Mouse (Mus musculus): ENCODE data around the gene Prrt2. TPM values are rescaled to one million over a fixed set of nuclear protein-coding genes. Genes with fewer than 3 reads are reported as not detected.
A peak's percentile ranks its signal among the peaks of the same experiment; 100 is the strongest.

The Prrt2 gene
- total and polyA plus RNA-seq, 2 experiments from 2014 or later: 0.23 TPM; not detected in 1

DNA sequence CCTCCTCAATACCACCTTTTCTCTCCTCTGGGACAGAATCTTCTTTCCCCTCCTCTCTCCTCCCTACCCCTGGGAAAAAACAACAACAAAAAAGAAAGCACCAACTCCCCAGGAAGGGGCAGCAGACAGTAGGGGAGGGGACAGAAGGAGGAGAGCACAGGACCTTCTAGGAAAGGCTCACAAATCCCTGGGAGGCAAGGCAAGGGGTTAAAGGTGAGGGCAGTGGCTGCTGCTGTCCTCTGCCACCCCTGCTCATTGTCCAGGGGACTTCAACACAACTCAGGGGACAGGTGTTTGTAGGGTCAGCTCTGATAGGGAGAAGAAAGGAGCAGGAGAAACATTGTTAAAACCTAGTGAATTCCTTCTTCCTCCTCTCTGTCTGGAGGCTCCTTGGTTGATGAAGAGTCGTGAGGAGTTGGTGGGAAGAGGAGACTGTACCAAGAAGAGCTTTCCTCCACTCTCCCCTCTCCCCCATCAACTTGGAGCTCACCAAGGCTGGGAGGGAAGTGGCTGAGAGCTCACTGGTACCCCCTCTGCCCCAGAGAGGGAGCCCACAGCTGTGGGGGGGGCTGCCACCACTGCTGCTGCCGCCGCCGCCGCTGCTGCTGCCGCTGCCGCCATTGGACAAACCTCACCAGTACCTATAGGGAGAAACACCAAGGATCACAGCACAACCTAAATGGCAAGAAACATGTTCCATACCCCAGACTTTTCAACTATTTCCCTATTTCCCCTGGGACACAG lies 1.7 kb upstream of the Prrt2 start:
- 83% methylated on average over 7 of the region's 7 CpGs for WGBS
- Histone ChIP-seq H3K27ac (ENCODE audit: low read depth) (no peak overlapping the region), H3K4me2 (ENCODE audit: low read depth, low read length) (0 out of 2 replicates have a peak overlapping the region, but pooled peaks have one; percentile 96), H3K36me3 (replicated peaks; ENCODE audit: control insufficient read depth, insufficient read depth, low read length) (peaks cover 27% of the 10 kb centered on the region), H3K9ac (replicated peaks; ENCODE audit: low read depth, low read length) (no peak overlapping the region), H3K4me1 (ENCODE audit: control insufficient read depth, insufficient read depth) (peaks cover 34% of the 10 kb centered on the region), H3K9me3 (replicated peaks; ENCODE audit: control insufficient read depth, low read length) (no peaks in the 10 kb centered on the region), H3K4me3 (ENCODE audit: low read depth, low read length) (no peak overlapping the region), H3K27me3 (ENCODE audit: control insufficient read depth, insufficient read depth, low read length) (no peaks in the 10 kb centered on the region)
- DNase-seq (ENCODE audit: low spot score) (no peak), ATAC-seq (ENCODE audit: insufficient read depth, low read depth) (no peak)
- no peak for TF ChIP-seq CTCF (IDR thresholded peaks at IDR 0.05; ENCODE audit: low read depth)
- no peak for TF ChIP-seq EP300 (IDR thresholded peaks at IDR 0.05; ENCODE audit: low read depth)

DNA sequence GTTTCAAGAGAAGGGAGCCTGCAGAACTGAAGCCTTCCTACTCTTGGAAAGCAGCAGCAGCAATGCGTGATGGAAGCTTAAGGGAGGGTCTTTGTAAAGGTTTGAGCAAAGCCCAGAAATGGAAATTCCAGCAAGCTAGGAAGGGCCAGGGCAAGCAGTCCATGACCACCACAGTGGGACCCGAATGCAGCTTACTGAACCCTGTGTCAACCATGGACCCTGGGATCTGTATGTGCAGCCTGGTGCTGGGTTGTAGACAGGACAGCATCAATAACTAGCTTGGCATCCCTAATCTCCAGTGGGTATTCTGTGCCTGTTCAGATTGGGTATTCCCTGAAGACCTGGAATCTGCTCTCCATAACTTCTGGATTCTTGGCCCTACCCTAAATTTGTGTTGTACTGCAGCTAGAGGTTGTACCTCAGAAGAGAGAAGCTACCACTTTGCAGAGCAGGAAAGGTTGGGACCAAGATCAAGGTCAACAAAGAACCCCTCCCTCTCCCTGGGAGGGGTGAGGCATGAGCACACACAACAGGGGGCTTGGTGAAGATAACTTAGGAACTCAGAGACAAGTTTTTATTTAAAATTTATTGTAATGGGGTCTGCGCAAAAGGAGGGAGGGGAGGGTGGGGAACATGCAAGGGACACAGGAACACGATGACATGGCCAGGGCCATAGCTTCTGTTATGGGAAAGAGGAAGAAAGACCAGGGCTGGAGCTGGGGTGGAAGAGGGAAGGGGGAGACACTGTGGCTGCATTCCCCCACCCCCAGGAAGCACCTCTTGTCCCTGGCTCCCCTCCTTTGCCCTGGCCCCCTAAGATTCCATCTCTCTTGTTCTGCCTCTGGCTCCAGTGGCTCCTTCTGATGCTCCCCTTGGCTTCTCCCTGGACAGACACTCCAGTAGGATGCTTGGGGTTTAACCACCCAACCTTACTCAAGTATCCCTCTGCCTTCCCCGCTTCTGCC lies 834 bp upstream of the Prrt2 start:
- no peak for ATAC-seq (ENCODE audit: insufficient read depth, low read depth)
- no peak for DNase-seq (ENCODE audit: low spot score)
- no peaks in the 10 kb centered on the region for H3K9me3 ChIP-seq (replicated peaks; ENCODE audit: control insufficient read depth, low read length)
- peak overlapping the region; percentile 46 for H3K4me3 ChIP-seq (ENCODE audit: low read depth, low read length)
- peak overlapping the region; percentile 78 for H3K4me2 ChIP-seq (ENCODE audit: low read depth, low read length)
- no peaks in the 10 kb centered on the region for H3K27me3 ChIP-seq (ENCODE audit: control insufficient read depth, insufficient read depth, low read length)
- H3K36me3 ChIP-seq (replicated peaks; ENCODE audit: control insufficient read depth, insufficient read depth, low read length): peaks cover 27% of the 10 kb centered on the region
- WGBS: 58% methylated on average over 5 of the region's 5 CpGs
- H3K9ac ChIP-seq (replicated peaks; ENCODE audit: low read depth, low read length): no peak overlapping the region
- H3K27ac ChIP-seq (ENCODE audit: low read depth): peak overlapping the region; percentile 9; the same call in 1 of the 2 replicates
- peaks cover 34% of the 10 kb centered on the region for H3K4me1 ChIP-seq (ENCODE audit: control insufficient read depth, insufficient read depth)
- TF ChIP-seq CTCF (IDR thresholded peaks at IDR 0.05; ENCODE audit: low read depth): no peak
- TF ChIP-seq EP300 (IDR thresholded peaks at IDR 0.05; ENCODE audit: low read depth): no peak

GRCm38 (mm10) chr7:127020491-127020890 lies 520 bp downstream of the Prrt2 start:
- DNase-seq (ENCODE audit: low spot score) (no peak), ATAC-seq (ENCODE audit: insufficient read depth, low read depth) (no peak)
- peaks cover 41% of the 10 kb centered on the region for H3K4me1 ChIP-seq (ENCODE audit: control insufficient read depth, insufficient read depth)
- WGBS: 36% methylated on average over 5 of the region's 5 CpGs
- H3K27ac ChIP-seq (ENCODE audit: low read depth): 0 out of 2 replicates have a peak overlapping the region, but pooled peaks have one; percentile 18
- H3K9ac ChIP-seq (replicated peaks; ENCODE audit: low read depth, low read length): peak overlapping the region; percentile 46
- peak overlapping the region; percentile 46 for H3K4me3 ChIP-seq (ENCODE audit: low read depth, low read length)
- TF ChIP-seq CTCF (IDR thresholded peaks at IDR 0.05; ENCODE audit: low read depth): no peak
- H3K4me2 ChIP-seq (ENCODE audit: low read depth, low read length): peak overlapping the region; percentile 78
- H3K36me3 ChIP-seq (replicated peaks; ENCODE audit: control insufficient read depth, insufficient read depth, low read length): peaks cover 27% of the 10 kb centered on the region
- H3K27me3 ChIP-seq (ENCODE audit: control insufficient read depth, insufficient read depth, low read length): no peaks in the 10 kb centered on the region
- H3K9me3 ChIP-seq (replicated peaks; ENCODE audit: control insufficient read depth, low read length): no peaks in the 10 kb centered on the region

DNA sequence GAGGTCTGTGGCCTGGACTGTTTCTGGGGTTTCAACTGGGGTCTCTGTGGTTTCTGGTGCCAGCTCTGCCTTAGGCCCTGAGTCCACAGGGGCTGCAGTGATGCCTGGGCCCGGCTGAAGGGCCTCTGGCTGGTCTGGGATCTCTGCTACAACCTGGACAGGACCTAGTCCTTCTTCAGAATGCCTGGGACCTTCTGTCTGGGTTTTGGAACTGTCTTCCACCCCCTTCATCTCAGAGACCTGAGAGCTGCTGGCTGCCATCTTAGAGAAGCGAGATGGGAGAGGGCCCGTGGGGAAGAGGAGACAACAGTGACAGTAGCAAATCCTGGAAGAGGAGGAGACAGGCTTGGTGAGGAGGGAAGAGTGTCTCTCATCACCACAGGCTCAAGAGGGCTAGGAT lies 980 bp downstream of the Prrt2 start:
- no peak for ATAC-seq (ENCODE audit: insufficient read depth, low read depth)
- H3K9ac ChIP-seq (replicated peaks; ENCODE audit: low read depth, low read length): peak overlapping the region; percentile 46; the same call in 1 of the 2 replicates
- TF ChIP-seq EP300 (IDR thresholded peaks at IDR 0.05; ENCODE audit: low read depth): no peak
- TF ChIP-seq CTCF (IDR thresholded peaks at IDR 0.05; ENCODE audit: low read depth): no peak
- WGBS: 65% methylated on average over 3 of the region's 3 CpGs
- H3K27ac ChIP-seq (ENCODE audit: low read depth): no peak overlapping the region
- DNase-seq (ENCODE audit: low spot score): no peak
- peaks cover 44% of the 10 kb centered on the region for H3K4me1 ChIP-seq (ENCODE audit: control insufficient read depth, insufficient read depth)
- peak overlapping the region; percentile 78 for H3K4me2 ChIP-seq (ENCODE audit: low read depth, low read length)
- H3K27me3 ChIP-seq (ENCODE audit: control insufficient read depth, insufficient read depth, low read length): no peaks in the 10 kb centered on the region
- no peaks in the 10 kb centered on the region for H3K9me3 ChIP-seq (replicated peaks; ENCODE audit: control insufficient read depth, low read length)
- no peak overlapping the region for H3K4me3 ChIP-seq (ENCODE audit: low read depth, low read length)
- peaks cover 31% of the 10 kb centered on the region for H3K36me3 ChIP-seq (replicated peaks; ENCODE audit: control insufficient read depth, insufficient read depth, low read length)

GRCm38 (mm10) chr7:127019306-127019960 lies 1.6 kb downstream of the Prrt2 start:
- Histone ChIP-seq H3K27ac (ENCODE audit: low read depth) (no peak overlapping the region), H3K4me1 (ENCODE audit: control insufficient read depth, insufficient read depth) (peaks cover 39% of the 10 kb centered on the region), H3K4me2 (ENCODE audit: low read depth, low read length) (peak overlapping the region; percentile 78; the same call in 1 of the 2 replicates), H3K9ac (replicated peaks; ENCODE audit: low read depth, low read length) (no peak overlapping the region), H3K9me3 (replicated peaks; ENCODE audit: control insufficient read depth, low read length) (no peaks in the 10 kb centered on the region), H3K4me3 (ENCODE audit: low read depth, low read length) (no peak overlapping the region), H3K27me3 (ENCODE audit: control insufficient read depth, insufficient read depth, low read length) (no peaks in the 10 kb centered on the region), H3K36me3 (replicated peaks; ENCODE audit: control insufficient read depth, insufficient read depth, low read length) (peaks cover 30% of the 10 kb centered on the region)
- ATAC-seq (ENCODE audit: insufficient read depth, low read depth): no peak
- DNase-seq (ENCODE audit: low spot score): no peak
- 78% methylated on average over 14 of the region's 14 CpGs for WGBS
- no peak for TF ChIP-seq EP300 (IDR thresholded peaks at IDR 0.05; ENCODE audit: low read depth)
- TF ChIP-seq CTCF (IDR thresholded peaks at IDR 0.05; ENCODE audit: low read depth): no peak

Data from heart, postnatal 0 days (tissue).